Mouse (Mus musculus) hindbrain, embryonic 15.5 days (tissue): ENCODE data around the gene Gm45808. TPM values are rescaled to one million over a fixed set of nuclear protein-coding genes. Genes with fewer than 3 reads are reported as not detected.
"Not testable (repeated sequence)": the region's sequence is repeated elsewhere in the genome, so short reads cannot be mapped to it uniquely, and the experiment has no call there.

Source experiments
- ATAC-seq: fragments of 200-750 bp; cut with Nextera tagmentation; 2 replicates; pipeline ENCODE4 v1.8.0; 2017; ENCODE audit warnings: low read depth, moderate number of reproducible peaks, moderate TSS enrichment; ENCODE audit not compliant: low FRiP score
- H3K27ac ChIP-seq: fragments of 300-500 bp; sonication (generic); replicated peaks from 2 replicates; pipeline ENCODE4 v1.5.1; 2015; ENCODE audit warnings: mild to moderate bottlenecking, inconsistent platforms
- H3K27me3 ChIP-seq: fragments of 300-500 bp; sonication (generic); 2 replicates; pipeline ENCODE4 v1.6.1; 2015; ENCODE audit warnings: control low read depth, inconsistent platforms
- H3K36me3 ChIP-seq: fragments of 300-500 bp; sonication (generic); 2 replicates; pipeline ENCODE4 v1.6.1; 2015; ENCODE audit warnings: control low read depth, inconsistent platforms
- H3K4me1 ChIP-seq: fragments of 300-500 bp; sonication (generic); replicated peaks from 2 replicates; pipeline ENCODE4 v1.6.1; 2015; ENCODE audit warnings: control low read depth, inconsistent platforms
- H3K4me2 ChIP-seq: fragments of 300-500 bp; sonication (generic); 2 replicates; pipeline ENCODE4 v1.6.1; 2015; ENCODE audit warnings: moderate library complexity, mild to moderate bottlenecking, inconsistent platforms
- H3K4me3 ChIP-seq: fragments of 300-500 bp; sonication (generic); 2 replicates; pipeline ENCODE4 v1.5.1; 2015; ENCODE audit warnings: mild to moderate bottlenecking, inconsistent platforms
- H3K9ac ChIP-seq: fragments of 300-500 bp; sonication (generic); 2 replicates; pipeline ENCODE4 v1.6.1; 2015; ENCODE audit warnings: inconsistent platforms
- H3K9me3 ChIP-seq: fragments of 300-500 bp; sonication (generic); 2 replicates; pipeline ENCODE4 v1.6.1; 2016; ENCODE audit warnings: control low read depth, inconsistent platforms
- WGBS: fragments of 180-500 bp; shearing (Covaris S2); methylation state at CpG from one replicate; pipeline ENCODE4 v1.1.7; 2015; 5-methylcytosine and 5-hydroxymethylcytosine counted together
- polyA plus RNA-seq: library from polyadenylated mRNA; unstranded; fragments of >200 nt; fragmentation: Nextera tagmentation; extraction: Ambion mirVana; gene quantifications from 2 replicates; pipeline ENCODE4 v1.2.1, GENCODE M21; 2015

Gm45808 gene
- polyA plus RNA-seq, 1 experiment from 2014 or later, result not detected

- no peaks in the 10 kb centered on the region for H3K36me3 ChIP-seq
- H3K4me1 ChIP-seq, result peaks cover 27% of the 10 kb centered on the region
- H3K9ac ChIP-seq, result peak overlapping the region; percentile 56
- no peaks in the 10 kb centered on the region for H3K27me3 ChIP-seq
- peak overlapping the region; percentile 49 for H3K4me3 ChIP-seq
- under 1% methylated on average over 28 of the region's 28 CpGs for WGBS
- peak overlapping the region; percentile 55 for H3K4me2 ChIP-seq
- peak overlapping the region; percentile 85 for H3K27ac ChIP-seq
- no peaks in the 10 kb centered on the region for H3K9me3 ChIP-seq
- peak; percentile 75 for ATAC-seq
Measured at GRCm38 (mm10) chr7:45521728-45522184, 35.1 kb upstream of the Gm45808 start.

- no peaks in the 10 kb centered on the region for H3K9me3 ChIP-seq
- H3K27me3 ChIP-seq, result no peaks in the 10 kb centered on the region
- H3K9ac ChIP-seq, result no peak overlapping the region
- H3K36me3 ChIP-seq, result no peaks in the 10 kb centered on the region
- no peak for ATAC-seq
- no peak overlapping the region for H3K27ac ChIP-seq
- WGBS, result 97% methylated on average over 7 of the region's 7 CpGs
- H3K4me3 ChIP-seq, result no peak overlapping the region
- H3K4me2 ChIP-seq, result no peak overlapping the region
- H3K4me1 ChIP-seq, result peaks cover 23% of the 10 kb centered on the region
Measured at GRCm38 (mm10) chr7:45520605-45521004, 34.0 kb upstream of the Gm45808 start.

- Histone ChIP-seq H3K4me2 (no peak overlapping the region), H3K36me3 (no peaks in the 10 kb centered on the region), H3K9me3 (no peaks in the 10 kb centered on the region), H3K27ac (no peak overlapping the region), H3K27me3 (no peaks in the 10 kb centered on the region), H3K9ac (no peak overlapping the region), H3K4me3 (no peak overlapping the region), H3K4me1 (peaks cover 12% of the 10 kb centered on the region)
- 81% methylated on average over 8 of the region's 8 CpGs for WGBS
- no peak for ATAC-seq
Measured at GRCm38 (mm10) chr7:45519345-45520120, 32.9 kb upstream of the Gm45808 start.

GRCm38 (mm10) chr7:45518618-45519017, 32.0 kb upstream of the Gm45808 start:
- H3K9me3 ChIP-seq, result no peaks in the 10 kb centered on the region
- 92% methylated on average over 16 of the region's 16 CpGs for WGBS
- ATAC-seq, result no peak

GRCm38 (mm10) chr7:45516846-45517245, 30.2 kb upstream of the Gm45808 start:
- H3K36me3 ChIP-seq, ATAC-seq, H3K4me3 ChIP-seq, H3K4me1 ChIP-seq, H3K4me2 ChIP-seq, H3K9ac ChIP-seq, H3K27me3 ChIP-seq, H3K27ac ChIP-seq, H3K9me3 ChIP-seq: not testable (repeated sequence)
- WGBS, result 74% methylated on average over 5 of the region's 5 CpGs

More at GRCm38 (mm10) chr7:45518618-45519017, 32.0 kb upstream of the Gm45808 start:
- H3K4me2 ChIP-seq, result no peak overlapping the region
- H3K9ac ChIP-seq, result no peak overlapping the region
- H3K4me1 ChIP-seq, result peaks cover 10% of the 10 kb centered on the region
- no peaks in the 10 kb centered on the region for H3K27me3 ChIP-seq
- no peak overlapping the region for H3K4me3 ChIP-seq
- H3K36me3 ChIP-seq, result no peaks in the 10 kb centered on the region
- no peak overlapping the region for H3K27ac ChIP-seq

GRCm38 (mm10) chr7:45515436-45515835, 28.8 kb upstream of the Gm45808 start:
- Histone ChIP-seq H3K4me1 (no peaks in the 10 kb centered on the region), H3K4me2 (0 out of 2 replicates have a peak overlapping the region, but pooled peaks have one; percentile 6), H3K9ac (no peak overlapping the region), H3K9me3 (no peaks in the 10 kb centered on the region), H3K27ac (no peak overlapping the region), H3K4me3 (no peak overlapping the region), H3K27me3 (no peaks in the 10 kb centered on the region), H3K36me3 (no peaks in the 10 kb centered on the region)
- 33% methylated on average over 16 of the region's 16 CpGs for WGBS
- no peak for ATAC-seq

- H3K27ac ChIP-seq, result no peak overlapping the region
- H3K27me3 ChIP-seq, result no peaks in the 10 kb centered on the region
- no peak for ATAC-seq
- 87% methylated on average over 7 of the region's 7 CpGs for WGBS
- H3K4me2 ChIP-seq, result no peak overlapping the region
- H3K9ac ChIP-seq, result no peak overlapping the region
- no peaks in the 10 kb centered on the region for H3K36me3 ChIP-seq
- H3K4me1 ChIP-seq, result peaks cover 4% of the 10 kb centered on the region
- no peak overlapping the region for H3K4me3 ChIP-seq
- H3K9me3 ChIP-seq, result no peaks in the 10 kb centered on the region
Measured at GRCm38 (mm10) chr7:45514411-45514810, 27.8 kb upstream of the Gm45808 start.

GRCm38 (mm10) chr7:45509912-45510787, 23.5 kb upstream of the Gm45808 start, which contains the start of gene Nucb1:
Gene Nucb1, minus strand, starts transcription at chr7:45510406.
- Histone ChIP-seq H3K4me2 (peak within 1 kb of the TSS; percentile 86), H3K4me3 (peak within 1 kb of the TSS; percentile 63), H3K27me3 (no peaks in the 10 kb centered on the region), H3K9ac (peak within 1 kb of the TSS; percentile 71), H3K36me3 (peaks cover 12% of the 10 kb centered on the region; the same call in 1 of the 2 replicates), H3K27ac (peak within 1 kb of the TSS; percentile 85), H3K4me1 (peaks cover 16% of the 10 kb centered on the region), H3K9me3 (no peaks in the 10 kb centered on the region)
- WGBS, result under 1% methylated on average over 44 of the region's 44 CpGs
- ATAC-seq, result peak; percentile 94

GRCm38 (mm10) chr7:45509181-45509882, 22.7 kb upstream of the Gm45808 start:
- peak overlapping the region; percentile 86 for H3K4me2 ChIP-seq
- peaks cover 16% of the 10 kb centered on the region for H3K4me1 ChIP-seq
- peak; percentile 17; the same call in 1 of the 2 replicates for ATAC-seq
- peak overlapping the region; percentile 71 for H3K9ac ChIP-seq
- peak overlapping the region; percentile 85 for H3K27ac ChIP-seq
- H3K36me3 ChIP-seq, result peaks cover 12% of the 10 kb centered on the region; the same call in 1 of the 2 replicates
- H3K4me3 ChIP-seq, result peak overlapping the region; percentile 63
- no peaks in the 10 kb centered on the region for H3K27me3 ChIP-seq
- H3K9me3 ChIP-seq, result no peaks in the 10 kb centered on the region
- 39% methylated on average over 19 of the region's 19 CpGs for WGBS

GRCm38 (mm10) chr7:45508561-45508960, 21.9 kb upstream of the Gm45808 start:
- H3K27me3 ChIP-seq, result no peaks in the 10 kb centered on the region
- peak overlapping the region; percentile 71; the same call in 1 of the 2 replicates for H3K9ac ChIP-seq
- H3K4me1 ChIP-seq, result peaks cover 16% of the 10 kb centered on the region
- H3K27ac ChIP-seq, result no peak overlapping the region
- no peak overlapping the region for H3K4me3 ChIP-seq
- 85% methylated on average over 6 of the region's 6 CpGs for WGBS
- ATAC-seq, result no peak
- peak overlapping the region; percentile 86 for H3K4me2 ChIP-seq
- H3K36me3 ChIP-seq, result peaks cover 12% of the 10 kb centered on the region; the same call in 1 of the 2 replicates
- H3K9me3 ChIP-seq, result no peaks in the 10 kb centered on the region

- H3K27me3 ChIP-seq, result no peaks in the 10 kb centered on the region
- H3K4me1 ChIP-seq, result peaks cover 16% of the 10 kb centered on the region
- no peaks in the 10 kb centered on the region for H3K9me3 ChIP-seq
- no peak overlapping the region for H3K4me2 ChIP-seq
- no peak overlapping the region for H3K9ac ChIP-seq
- 93% methylated on average over 6 of the region's 6 CpGs for WGBS
- H3K27ac ChIP-seq, result no peak overlapping the region
- H3K4me3 ChIP-seq, result no peak overlapping the region
- ATAC-seq, result no peak
- peaks cover 12% of the 10 kb centered on the region; the same call in 1 of the 2 replicates for H3K36me3 ChIP-seq
Measured at GRCm38 (mm10) chr7:45507583-45507982, 21.0 kb upstream of the Gm45808 start.
